Mouse (Mus musculus) bone marrow macrophage, adult 2 months (primary cell): ENCODE results near the gene Scamp1. TPM values are rescaled to one million over a fixed set of nuclear protein-coding genes. Genes with fewer than 3 reads are reported as not detected.

Source experiments
- H3K27ac ChIP-seq: 2 replicates; pipeline ENCODE4 v1.5.1; 2012; ENCODE audit warnings: low read depth, low read length; ENCODE audit not compliant: insufficient read depth
- H3K4me1 ChIP-seq: 2 replicates; pipeline ENCODE4 v1.6.1; 2012; ENCODE audit warnings: low read length; ENCODE audit not compliant: control insufficient read depth, insufficient read depth
- H3K4me3 ChIP-seq: 2 replicates; pipeline ENCODE4 v1.5.1; 2012; ENCODE audit warnings: mild to moderate bottlenecking, low read length, moderate library complexity; ENCODE audit not compliant: insufficient read depth
- CTCF ChIP-seq: IDR thresholded peaks from 2 replicates; pipeline ENCODE4 v1.5.1; 2012; ENCODE audit warnings: low read depth, mild to moderate bottlenecking, low read length, moderate library complexity
- POLR2A ChIP-seq: IDR thresholded peaks from 2 replicates; pipeline ENCODE4 v1.6.1; 2012; ENCODE audit warnings: mild to moderate bottlenecking, low read depth, low read length, borderline replicate concordance
- polyA plus RNA-seq: library from polyadenylated mRNA; stranded (reverse); fragments of >200 nt; gene quantifications from 2 replicates; pipeline ENCODE4 v1.2.4, GENCODE M21; 2012; ENCODE audit not compliant: missing spikeins, insufficient read depth, insufficient read length

Scamp1 gene
- polyA plus RNA-seq, 1 experiment: 28.0 TPM

DNA sequence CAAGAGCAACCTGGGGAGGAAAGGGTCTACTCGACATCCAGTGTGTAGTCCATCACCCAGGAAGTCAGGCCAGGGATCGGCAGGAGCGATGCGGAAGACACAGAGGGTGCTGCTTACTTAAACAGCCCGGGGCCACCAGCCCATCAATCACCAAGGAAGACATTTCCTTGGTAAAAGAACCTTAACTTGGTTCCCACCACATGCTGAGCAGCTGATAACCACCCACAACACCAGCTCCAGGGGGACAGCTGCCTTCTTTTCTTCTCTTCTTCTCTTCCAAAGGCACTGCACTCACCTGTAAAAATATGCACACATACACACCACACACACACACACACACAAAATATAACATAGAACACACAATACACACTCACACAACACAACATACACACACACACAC lies 44.8 kb downstream of the Scamp1 start:
- TF ChIP-seq CTCF (no peak), POLR2A (no peak)
- Histone ChIP-seq H3K4me3 (no peak overlapping the region), H3K4me1 (peaks cover 5% of the 10 kb centered on the region)

DNA sequence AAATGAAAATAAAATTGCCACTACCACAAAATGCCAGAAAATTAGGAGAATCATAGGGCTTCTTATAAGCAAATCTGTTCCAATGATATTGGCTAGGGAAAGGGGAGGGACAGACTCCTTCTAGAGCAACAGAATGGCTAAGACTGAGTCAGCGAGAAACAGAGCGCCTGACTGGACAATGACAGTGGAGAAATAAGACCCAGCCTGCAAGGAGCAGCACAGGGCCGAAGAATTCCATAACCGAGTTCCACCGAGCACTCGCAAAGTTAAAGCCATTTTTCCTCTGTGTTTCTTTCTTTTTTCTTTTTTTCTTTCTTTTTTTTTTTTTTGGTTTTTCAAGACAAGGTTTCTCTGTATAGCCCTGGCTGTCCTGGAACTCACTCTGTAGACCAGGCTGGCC lies 45.5 kb downstream of the Scamp1 start:
- TF ChIP-seq CTCF (no peak), POLR2A (no peak)
- no peak overlapping the region for H3K27ac ChIP-seq
- no peak overlapping the region for H3K4me3 ChIP-seq
- H3K4me1 ChIP-seq: peaks cover 5% of the 10 kb centered on the region

More for the DNA sequence above, 44.8 kb downstream of the Scamp1 start:
- no peak overlapping the region for H3K27ac ChIP-seq

DNA sequence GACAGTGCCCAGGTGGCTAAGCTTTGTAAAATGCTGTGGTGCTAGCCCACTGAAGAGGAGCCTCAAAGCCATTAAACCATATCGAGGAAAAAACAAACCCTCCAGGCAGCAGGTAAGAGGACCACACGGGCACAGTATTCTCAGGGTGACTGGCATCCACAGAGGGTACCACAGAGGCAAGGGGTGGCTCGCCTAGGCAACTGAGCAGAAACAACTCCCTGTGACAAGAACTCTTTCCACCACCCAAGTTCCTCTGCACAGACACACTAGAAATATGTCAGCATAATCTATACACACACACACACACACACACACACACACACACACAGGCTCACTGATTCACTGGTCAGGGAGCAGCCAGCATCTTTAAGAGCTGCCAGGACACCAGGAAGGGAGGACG lies 46.2 kb downstream of the Scamp1 start:
- Histone ChIP-seq H3K4me3 (no peak overlapping the region), H3K4me1 (peaks cover 5% of the 10 kb centered on the region), H3K27ac (no peak overlapping the region)
- TF ChIP-seq CTCF: no peak
- TF ChIP-seq POLR2A: no peak

DNA sequence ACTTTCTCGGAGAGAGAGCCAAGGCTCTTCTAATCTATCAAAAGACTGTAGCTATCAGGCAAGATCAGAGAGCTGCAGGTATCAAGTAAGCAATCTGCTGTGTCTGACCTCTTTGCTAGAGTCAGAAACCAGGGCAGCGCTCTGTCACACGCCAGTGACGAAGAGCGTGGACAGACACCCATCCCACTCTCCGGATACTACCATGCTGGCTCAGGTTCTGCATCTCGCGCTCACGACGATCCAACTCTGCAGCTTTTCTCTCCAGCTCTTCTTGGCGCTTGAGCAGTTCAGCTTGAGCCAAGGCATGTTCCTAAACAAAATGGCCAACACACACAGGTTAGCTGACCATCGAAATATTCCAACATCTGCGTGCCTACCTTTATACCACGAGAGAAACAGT lies 53.8 kb downstream of the Scamp1 start:
- Histone ChIP-seq H3K4me3 (no peak overlapping the region), H3K27ac (no peak overlapping the region), H3K4me1 (peaks cover 2% of the 10 kb centered on the region)
- TF ChIP-seq POLR2A: no peak
- no peak for TF ChIP-seq CTCF

DNA sequence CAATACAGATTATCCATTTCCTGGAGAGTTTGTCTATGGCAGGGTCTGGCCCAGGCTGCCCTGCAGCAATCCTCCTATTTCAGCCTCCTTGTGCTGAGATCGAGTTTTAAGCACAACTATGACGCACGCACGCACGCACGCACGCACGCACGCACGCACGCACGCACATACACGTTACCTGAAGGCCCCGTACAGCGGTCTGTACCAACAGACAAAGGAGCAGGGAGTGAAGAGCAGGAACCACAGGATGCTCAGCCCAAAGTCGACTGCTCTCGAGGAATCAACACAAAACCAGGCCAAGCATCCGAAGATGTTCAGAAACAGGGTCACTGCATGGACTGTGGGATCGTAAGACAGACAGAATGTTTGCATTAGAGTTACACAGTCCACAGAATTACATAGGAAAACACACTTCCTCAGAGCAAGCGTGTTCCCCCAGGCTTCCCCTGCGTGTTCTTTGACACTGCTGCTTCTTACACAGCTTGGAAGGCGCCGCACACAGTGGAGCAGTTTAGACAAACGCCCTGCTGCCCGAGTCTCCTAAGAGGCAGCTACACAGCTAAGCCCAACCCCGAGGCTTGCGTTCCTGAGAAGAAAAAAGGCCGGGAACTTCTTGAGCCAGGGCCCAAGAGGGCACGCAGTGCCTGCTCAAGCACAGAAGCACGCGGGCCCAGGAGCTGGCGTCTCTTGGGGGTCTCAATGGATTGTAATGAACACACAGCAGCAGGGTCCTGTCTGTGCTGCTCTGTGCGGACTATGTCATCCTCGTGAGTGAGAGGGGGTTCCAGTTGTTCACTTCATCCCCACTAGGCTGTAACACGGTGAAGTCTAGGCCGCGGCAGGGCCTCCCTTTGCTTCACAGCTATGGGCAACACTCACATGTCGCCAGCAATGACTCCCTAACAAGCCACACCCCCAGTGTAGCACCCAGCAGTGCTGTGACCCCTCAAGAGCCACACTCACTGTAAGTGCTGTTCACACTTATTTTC lies 60.6 kb downstream of the Scamp1 start:
- TF ChIP-seq CTCF (no peak), POLR2A (no peak)
- no peaks in the 10 kb centered on the region for H3K4me1 ChIP-seq
- H3K27ac ChIP-seq: no peak overlapping the region

DNA sequence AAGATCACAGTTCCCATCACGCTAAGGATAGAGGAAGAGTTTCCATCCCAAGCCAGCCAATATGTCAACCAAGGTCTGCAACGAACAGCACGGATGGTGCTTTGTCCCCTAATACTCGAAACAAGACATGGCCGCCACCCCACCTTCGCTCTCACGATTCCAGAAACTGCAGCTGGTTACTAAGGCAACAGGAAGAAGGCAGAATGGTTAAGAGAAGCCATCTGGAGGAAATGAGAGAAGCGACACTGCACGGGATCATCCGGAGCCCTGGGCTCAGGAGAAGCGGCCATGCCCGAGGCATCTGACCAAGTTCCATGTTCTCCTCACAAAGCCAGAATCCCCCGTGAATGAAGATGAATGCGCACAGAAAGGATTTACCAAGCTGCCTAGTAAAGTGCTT lies 62.0 kb downstream of the Scamp1 start:
- Histone ChIP-seq H3K27ac (no peak overlapping the region), H3K4me3 (no peak overlapping the region), H3K4me1 (no peaks in the 10 kb centered on the region)
- TF ChIP-seq POLR2A (no peak), CTCF (no peak)

More for the DNA sequence above, 60.6 kb downstream of the Scamp1 start:
- no peak overlapping the region for H3K4me3 ChIP-seq

DNA sequence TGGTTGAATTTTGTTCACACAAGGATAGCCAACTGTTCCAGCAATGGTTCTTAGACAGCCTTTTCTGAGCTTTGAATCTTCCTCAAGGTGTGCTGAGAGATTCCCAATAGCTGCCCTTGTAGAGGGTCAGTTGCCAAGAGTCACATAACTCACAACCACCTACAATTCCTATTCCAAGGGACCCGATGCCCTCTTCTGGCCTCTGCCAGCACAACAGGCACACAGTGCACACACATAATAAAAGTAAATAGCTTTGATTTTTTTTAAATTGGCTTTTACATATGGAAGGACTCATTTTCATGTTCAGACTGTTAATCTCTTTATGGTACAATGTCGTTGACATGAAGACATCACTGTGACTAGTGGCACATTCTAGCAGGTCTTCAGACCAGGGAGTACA lies 72.9 kb downstream of the Scamp1 start:
- TF ChIP-seq CTCF (peak; percentile 37; the same call in 1 of the 2 replicates), POLR2A (no peak)
- no peak overlapping the region for H3K4me3 ChIP-seq
- no peaks in the 10 kb centered on the region for H3K4me1 ChIP-seq

DNA sequence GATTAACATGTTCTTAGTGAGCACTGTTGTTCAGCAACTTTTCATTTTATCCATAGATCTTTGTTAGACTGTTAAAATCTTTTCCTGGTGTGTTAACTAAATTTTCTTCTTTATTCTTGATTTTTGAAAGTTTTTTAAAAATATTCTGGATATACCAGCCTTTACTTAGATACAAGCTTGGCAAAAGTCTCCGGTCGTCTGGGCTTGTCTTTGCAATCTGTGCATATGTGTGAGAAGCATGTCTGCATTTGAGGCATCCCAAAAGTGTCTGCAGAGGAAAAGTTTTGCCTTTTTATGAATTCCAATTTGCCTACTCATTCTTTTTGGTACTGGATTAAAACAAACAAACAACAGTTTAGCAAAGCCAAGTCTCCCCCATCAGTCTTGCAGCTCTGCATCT lies 73.5 kb downstream of the Scamp1 start:
- Histone ChIP-seq H3K4me1 (no peaks in the 10 kb centered on the region), H3K27ac (no peak overlapping the region), H3K4me3 (no peak overlapping the region)
- no peak for TF ChIP-seq CTCF
- no peak for TF ChIP-seq POLR2A

More for the DNA sequence above, 72.9 kb downstream of the Scamp1 start:
- no peak overlapping the region for H3K27ac ChIP-seq

DNA sequence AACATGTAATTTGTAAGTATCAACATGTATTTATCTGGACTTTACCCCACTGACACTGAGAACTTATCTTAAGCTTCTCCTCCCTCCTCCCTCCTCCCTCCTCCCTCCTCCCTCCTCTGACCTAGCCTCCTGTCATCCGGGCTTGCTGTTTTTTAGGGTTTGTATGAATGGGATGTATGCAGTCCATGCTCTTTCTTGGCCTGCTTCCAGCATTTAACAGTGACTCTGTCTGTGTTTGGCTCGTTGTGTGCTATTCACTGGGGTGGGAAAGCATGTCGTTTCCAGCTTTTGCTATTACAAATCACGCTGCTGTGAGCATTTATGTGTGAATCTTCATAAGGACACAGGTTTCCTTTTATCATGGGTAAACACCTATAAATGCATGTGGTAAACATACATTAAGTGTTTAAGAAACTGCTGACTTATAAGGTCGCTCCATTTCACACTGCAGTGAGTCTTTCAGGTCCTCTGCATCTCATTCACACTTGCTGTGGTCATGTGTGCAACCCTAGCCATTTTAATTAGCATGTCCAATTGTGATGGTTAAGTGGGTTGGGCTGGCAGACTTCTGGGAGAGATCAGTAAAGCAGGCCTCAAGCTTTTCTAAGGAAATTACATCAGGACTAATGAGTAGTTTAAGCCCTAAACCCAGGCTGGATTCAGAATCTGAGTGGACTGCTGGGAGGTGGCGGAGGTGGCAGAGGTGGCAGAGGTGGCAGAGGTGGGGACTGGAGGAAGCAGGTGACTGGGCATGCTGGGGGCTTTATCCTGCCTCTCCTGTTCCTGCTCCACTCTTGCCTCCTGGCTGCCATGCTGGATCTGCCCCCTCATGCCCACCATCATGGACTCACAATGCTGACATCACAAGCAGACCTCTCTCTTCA lies 74.2 kb downstream of the Scamp1 start:
- H3K4me3 ChIP-seq: no peak overlapping the region
- H3K27ac ChIP-seq: no peak overlapping the region
- TF ChIP-seq POLR2A (no peak), CTCF (no peak)
- no peaks in the 10 kb centered on the region for H3K4me1 ChIP-seq

DNA sequence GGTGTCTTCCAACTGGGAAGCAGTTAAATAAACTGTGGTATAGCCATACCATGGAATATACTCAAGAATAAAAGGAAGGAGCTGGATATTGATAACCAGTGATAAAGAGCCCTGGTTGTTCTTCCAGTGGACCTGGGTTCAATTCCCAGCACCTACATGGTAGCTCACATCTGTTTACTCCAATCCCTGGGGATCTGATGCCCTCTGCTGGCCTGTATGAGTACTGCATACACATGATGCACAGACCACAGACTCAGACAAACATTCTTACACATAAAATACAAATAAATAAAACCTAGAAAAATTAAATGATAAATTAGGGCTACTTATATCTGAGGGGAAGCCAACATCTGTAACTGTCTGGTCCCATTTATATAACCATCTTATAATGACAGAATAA lies 76.8 kb downstream of the Scamp1 start:
- no peak overlapping the region for H3K27ac ChIP-seq
- no peaks in the 10 kb centered on the region for H3K4me1 ChIP-seq
- TF ChIP-seq CTCF (no peak), POLR2A (no peak)
- no peak overlapping the region for H3K4me3 ChIP-seq
